Mouse (Mus musculus) CH12.LX (cell line): ENCODE measurements around the gene Tdrd3.

ENCODE experiments used
- CTCF ChIP-seq, 2 experiments: IDR thresholded peaks in 1 of 2; conservative IDR thresholded peaks in 1 of 2; 2 replicates each; pipeline ENCODE4 v1.5.1; 2011 to 2012; ENCODE audit warnings: low read depth in 2 of 2, low read length in 2 of 2, improper control_type of control experiment in 1 of 2, inconsistent platforms in 1 of 2, mild to moderate bottlenecking in 1 of 2, moderate library complexity in 1 of 2
- EP300 ChIP-seq: IDR thresholded peaks from 2 replicates; pipeline ENCODE4 v1.6.1; 2011; ENCODE audit warnings: low read length, improper control_type of control experiment
- POLR2AphosphoS2 ChIP-seq: IDR thresholded peaks from 2 replicates; pipeline ENCODE4 v1.6.1; 2011; ENCODE audit warnings: low read depth, low read length, improper control_type of control experiment
- RAD21 ChIP-seq: IDR thresholded peaks from 2 replicates; pipeline ENCODE4 v1.6.1; 2011; ENCODE audit warnings: low read depth, mild to moderate bottlenecking, low read length, improper control_type of control experiment, moderate library complexity

DNA sequence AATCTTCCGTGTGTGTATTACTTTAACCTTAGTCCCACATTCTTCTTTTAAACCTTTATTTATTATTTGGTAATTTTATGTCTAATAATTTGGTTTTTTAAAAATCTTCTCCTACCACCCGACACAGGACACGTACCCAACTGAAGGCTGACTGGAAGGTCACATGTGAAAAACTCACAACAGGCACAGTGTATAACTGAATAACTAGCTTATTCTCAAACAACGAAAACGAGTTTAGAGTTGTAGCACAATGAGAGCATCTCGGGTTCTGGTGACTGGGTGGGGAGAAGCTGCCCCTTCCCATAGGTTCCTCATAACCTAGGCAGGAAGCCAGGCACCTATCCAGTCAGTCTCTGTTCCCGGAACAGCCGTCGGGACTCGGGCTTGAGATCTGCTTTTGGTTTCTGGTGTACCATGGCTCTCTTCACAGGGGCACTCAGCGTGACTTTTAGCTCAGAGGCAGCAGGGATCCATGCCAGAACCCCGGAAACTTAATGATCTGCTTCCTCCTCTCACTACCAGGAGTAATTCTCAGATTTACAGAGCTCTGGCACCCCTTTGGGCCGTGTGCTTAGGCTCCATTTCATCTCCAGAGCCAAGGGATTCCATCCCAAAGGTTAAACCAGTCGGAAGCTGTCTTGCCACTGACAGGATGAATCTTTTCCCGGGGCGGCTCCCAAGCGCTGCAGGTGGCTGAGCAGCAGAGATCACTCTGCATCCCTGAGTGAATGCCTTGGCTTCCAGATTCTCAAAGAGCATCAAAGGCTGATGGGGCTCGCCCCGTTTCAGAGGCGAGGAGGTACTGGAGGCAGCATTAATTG lies 151.4 kb downstream of the Tdrd3 start:
- TF ChIP-seq EP300 (no peak), POLR2AphosphoS2 (no peak), CTCF (conservative IDR thresholded peaks at IDR 0.05 in 1 of 2, IDR thresholded peaks at IDR 0.05 in 1 of 2; ENCODE audit: low read depth in 2 of 2, low read length in 2 of 2) (no peak), RAD21 (no peak)
